Mouse (Mus musculus) fibroblast of lung, adult 2 months (primary cell): ENCODE results near the gene Vmn1r168.
"Not testable (repeated sequence)": the region's sequence is repeated elsewhere in the genome, so short reads cannot be mapped to it uniquely, and the experiment has no call there.

Experiments
- DNase-seq: peaks from one replicate; pipeline ENCODE4 v3.0.0-alpha.2; 2011; ENCODE audit warnings: low read depth

Gene Vmn1r168

DNA sequence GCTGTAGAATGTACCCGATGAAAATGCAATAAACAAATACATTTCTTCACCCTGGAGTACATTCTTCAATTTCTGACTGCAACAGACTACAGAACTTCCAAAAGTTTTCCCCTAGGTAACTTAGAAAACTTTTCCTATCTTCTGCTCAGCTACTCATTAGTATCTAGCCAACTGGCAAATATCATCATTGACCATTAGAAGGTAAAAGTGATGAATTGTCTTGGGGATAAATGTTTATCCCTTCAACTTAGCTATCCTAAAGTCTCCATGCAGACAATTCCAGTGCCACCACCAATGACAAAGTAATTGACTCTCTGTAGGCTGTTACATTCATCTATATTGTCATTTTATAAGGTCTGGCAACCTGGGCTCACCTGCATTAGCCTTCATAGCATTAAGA, at the start of gene Vmn1r168:
Vmn1r168 (plus strand) TSS at position 301 of the 400 bp plus-strand sequence.
- DNase-seq = not testable (repeated sequence)

DNA sequence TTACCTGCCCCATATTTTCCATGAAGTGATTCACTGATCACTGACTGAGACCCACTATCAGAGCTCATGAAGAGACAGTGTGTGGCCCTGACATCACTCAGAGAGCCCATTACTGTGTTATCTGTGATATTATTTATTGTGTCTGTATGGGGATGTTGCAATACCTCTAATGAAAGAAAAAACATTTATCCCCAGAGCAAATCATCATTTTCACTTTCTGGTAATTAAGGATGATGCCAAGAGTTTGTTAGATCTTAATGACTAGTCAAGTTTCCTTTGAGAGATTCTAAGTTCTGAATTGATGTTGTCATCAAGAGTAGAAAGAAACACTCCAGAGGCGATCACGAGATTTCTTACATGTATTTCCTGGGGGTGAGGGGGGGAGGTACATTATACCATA, 32.4 kb upstream of the Vmn1r168 start, which contains the start of gene Vmn1r167:
Vmn1r167 (minus strand) TSS at position 101 of the 400 bp plus-strand sequence.
- not testable (repeated sequence) for DNase-seq

DNA sequence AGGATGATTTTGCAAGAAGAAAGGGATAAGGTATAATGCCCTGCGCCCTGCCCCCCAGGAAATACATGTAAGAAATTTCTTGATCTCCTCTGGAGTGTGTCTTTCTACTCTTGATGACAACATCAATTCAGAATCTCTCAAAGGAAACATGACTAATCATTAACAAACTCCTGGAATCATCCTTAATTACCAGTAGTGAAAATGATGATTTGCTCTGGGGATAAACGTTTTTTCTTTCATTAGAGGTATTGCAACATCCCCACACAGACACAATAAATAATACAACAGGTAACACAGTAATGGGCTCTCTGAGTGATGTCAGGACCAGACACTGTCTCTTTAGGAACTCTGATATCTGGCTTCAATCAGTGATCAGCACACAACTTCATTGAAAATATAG, 35.7 kb downstream of the Vmn1r168 start, which contains the start of gene Vmn1r169:
Vmn1r169 (plus strand) TSS at position 301 of the 400 bp plus-strand sequence.
- not testable (repeated sequence) for DNase-seq
